Mouse (Mus musculus) CD4-positive helper T cell, adult 2 months (primary cell): Measurements from ENCODE around the gene A630095N17Rik.
"Not testable (repeated sequence)": the region's sequence is repeated elsewhere in the genome, so short reads cannot be mapped to it uniquely, and the experiment has no call there.

Experiments used
- DNase-seq: peaks from one replicate; pipeline ENCODE4 v3.0.0-alpha.2; 2012; ENCODE audit warnings: low read depth, missing footprints, low spot score

The A630095N17Rik gene

GRCm38 (mm10) chr1:75244175-75244826 is 12.4 kb upstream of the A630095N17Rik start:
- DNase-seq = no peak

DNA sequence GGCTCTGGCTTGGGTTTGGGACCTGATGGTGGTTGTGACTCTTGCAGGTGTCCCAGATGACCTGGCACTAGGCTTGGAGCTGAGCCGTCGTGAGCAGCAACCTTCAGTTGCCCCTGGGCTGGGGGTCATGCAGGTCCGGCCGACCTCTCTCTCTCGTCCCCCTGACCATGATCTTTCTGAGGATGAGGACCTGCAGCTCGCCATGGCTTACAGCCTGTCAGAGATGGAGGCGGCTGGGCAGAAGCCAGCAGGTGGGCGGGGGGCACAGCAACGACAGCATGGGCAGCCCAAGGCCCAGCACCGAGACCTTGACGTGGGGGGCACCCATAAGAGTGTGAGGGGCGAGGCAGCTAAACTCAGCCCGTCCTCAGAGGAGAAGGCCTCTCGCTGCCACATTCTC is 11.5 kb upstream of the A630095N17Rik start:
- no peak for DNase-seq

DNA sequence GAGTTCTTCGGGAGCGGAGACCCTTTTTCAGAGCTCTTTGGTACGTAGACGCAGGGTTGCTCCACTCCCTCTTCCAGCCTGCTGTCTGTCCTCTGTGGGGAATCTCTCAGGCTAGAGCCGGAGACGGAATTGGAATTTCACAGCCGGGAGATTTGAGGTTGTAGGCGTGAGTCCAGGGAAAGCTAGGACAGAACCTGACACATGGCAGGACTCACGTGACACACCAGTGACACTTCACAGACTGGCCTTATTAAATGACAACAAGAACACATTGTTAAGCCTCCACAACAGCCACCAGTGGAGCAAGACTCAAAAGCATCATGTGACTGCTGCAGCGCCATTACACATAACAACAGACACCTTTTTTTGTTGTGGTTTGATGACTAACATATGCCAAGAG is 7.7 kb upstream of the A630095N17Rik start:
- no peak for DNase-seq

DNA sequence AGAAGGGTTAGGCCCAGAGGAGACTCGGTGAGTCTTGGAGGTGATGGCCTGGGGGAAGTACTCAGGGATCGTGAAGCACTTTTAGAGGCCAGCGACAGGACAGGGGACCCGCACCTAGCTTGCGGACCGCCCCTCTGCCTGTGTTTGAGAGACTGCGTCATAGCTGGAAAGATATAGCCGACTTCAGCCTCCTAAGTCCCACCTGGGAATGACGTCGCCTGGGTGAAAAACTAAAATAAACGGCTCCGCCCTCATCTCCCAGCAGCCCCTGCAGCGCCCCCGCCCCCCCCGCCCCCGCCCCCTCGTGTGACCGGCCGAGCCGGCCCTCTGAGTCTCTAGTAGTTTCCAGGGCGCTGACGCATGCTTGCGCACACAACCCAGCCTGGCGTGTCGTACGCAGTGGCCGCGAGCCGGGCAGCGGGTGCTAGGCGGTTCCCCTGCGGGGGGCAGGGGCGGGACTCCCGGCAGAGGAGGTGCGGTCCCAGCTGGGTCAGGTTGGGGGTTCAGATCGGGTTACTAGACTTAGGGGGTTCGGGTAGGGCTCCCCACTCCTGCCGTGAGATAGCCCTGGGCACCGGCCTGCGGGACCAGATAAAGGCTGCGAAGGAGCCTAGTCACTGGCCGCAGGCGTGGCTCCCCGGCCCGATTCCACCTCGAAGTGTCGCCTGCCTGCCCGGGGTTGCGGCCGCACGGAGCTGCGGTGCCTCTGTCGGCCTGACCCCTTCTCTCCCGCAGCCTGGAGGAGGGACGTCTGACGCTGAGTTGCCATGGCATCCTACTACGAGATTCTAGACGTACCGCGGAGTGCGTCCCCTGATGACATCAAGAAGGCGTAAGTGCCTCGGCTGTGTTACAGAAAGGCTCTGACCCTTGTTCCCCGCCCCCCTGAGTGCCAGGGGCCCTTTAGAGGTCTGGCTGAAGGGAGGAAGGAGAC is 4.5 kb upstream of the A630095N17Rik start, which contains the start of gene Dnajb2:
Gene Dnajb2 (plus strand): TSS at position 290 of the 934 bp plus-strand sequence.
- DNase-seq = peak; percentile 89

GRCm38 (mm10) chr1:75234606-75235005 is 2.7 kb upstream of the A630095N17Rik start:
- DNase-seq = peak; percentile 83

GRCm38 (mm10) chr1:75232489-75232888 is 587 bp upstream of the A630095N17Rik start:
- not testable (repeated sequence) for DNase-seq

- DNase-seq = no peak
Measured at GRCm38 (mm10) chr1:75231224-75231623, 678 bp downstream of the A630095N17Rik start.

DNA sequence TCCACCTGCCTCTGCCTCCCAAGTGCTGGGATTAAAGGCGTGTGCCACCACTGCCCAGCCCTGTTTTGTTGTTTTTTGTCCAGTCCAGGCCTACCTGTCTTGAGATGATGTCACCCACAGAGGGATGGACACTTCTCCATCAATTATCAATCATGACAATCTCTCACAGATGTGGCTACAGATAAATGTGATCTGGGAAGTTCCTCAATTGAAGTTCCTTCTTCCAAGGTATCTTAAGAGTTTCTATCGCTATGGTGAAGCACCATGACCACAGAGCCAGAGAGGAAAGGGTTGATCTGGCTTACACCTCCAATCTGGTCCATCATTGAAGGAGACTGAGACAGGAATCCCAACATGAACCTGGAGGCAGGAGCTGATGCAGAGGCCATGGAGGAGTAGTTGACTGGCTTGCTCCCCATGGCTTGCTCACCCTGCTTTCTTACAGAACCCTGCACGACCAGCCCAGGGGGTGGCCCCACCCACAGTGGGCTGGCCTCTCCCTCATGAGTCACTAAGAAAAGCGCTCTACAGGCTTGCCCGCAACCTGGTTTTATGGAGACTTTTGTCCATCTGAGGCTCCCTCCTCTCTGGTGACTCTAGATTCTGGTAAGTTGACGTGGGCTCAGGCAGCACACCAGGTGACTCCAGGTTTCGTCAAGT is 1.4 kb downstream of the A630095N17Rik start:
- no peak for DNase-seq

- no peak for DNase-seq
Measured at GRCm38 (mm10) chr1:75229158-75229557, 2.7 kb downstream of the A630095N17Rik start.

DNA sequence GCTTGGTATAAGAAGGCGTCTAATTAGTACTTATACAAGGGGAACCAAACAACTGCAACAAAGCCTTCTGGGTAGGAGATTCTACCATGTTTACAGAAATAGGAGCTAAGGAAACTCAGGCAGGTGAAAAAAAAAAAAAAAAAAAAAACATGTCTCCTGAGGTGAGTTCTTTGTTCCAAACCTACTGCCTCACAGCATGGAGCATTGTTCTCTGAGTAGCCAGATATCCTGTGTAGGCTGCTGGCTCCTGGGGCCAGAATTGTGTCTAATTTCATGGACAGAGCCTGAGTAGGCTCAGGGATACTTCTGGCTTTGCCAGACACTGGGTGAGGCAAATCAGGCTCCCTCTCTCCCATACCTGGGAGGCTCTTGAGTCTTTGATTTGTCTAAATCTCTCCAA is 4.2 kb downstream of the A630095N17Rik start:
- no peak for DNase-seq

- no peak for DNase-seq
Measured at GRCm38 (mm10) chr1:75226138-75226537, 5.8 kb downstream of the A630095N17Rik start.

GRCm38 (mm10) chr1:75225473-75225872 is 6.4 kb downstream of the A630095N17Rik start:
- peak; percentile 44 for DNase-seq

- peak; percentile 27 for DNase-seq
Measured at GRCm38 (mm10) chr1:75223532-75223931, 8.4 kb downstream of the A630095N17Rik start.

GRCm38 (mm10) chr1:75222926-75223325 is 9.0 kb downstream of the A630095N17Rik start:
- DNase-seq = peak; percentile 55

DNA sequence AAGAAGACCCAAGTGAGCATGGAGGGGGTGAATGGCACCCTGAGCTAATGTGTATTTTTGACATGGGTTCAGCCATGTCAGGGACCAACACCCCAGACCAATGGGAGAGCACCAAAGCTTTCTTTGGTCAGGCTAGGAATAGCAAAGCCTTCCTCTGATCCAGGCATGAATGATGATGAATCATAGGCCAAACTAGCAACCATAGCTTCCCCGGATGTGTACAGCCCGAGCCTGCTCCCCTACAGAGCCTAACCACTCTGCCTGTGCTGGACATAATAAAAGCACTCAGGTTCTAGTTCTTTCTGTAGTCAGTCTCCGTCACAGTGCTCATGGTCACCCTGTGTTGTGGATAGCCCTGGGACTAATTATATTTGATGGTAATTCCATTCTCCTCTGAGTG is 10.4 kb downstream of the A630095N17Rik start:
- DNase-seq = no peak

GRCm38 (mm10) chr1:75219531-75219930 is 12.4 kb downstream of the A630095N17Rik start, which contains the start of gene Tuba4a:
Tuba4a (minus strand) TSS chr1:75219865.
- no peak for DNase-seq

- DNase-seq = peak; percentile 97
Measured at GRCm38 (mm10) chr1:75219078-75219477, 12.8 kb downstream of the A630095N17Rik start.

DNA sequence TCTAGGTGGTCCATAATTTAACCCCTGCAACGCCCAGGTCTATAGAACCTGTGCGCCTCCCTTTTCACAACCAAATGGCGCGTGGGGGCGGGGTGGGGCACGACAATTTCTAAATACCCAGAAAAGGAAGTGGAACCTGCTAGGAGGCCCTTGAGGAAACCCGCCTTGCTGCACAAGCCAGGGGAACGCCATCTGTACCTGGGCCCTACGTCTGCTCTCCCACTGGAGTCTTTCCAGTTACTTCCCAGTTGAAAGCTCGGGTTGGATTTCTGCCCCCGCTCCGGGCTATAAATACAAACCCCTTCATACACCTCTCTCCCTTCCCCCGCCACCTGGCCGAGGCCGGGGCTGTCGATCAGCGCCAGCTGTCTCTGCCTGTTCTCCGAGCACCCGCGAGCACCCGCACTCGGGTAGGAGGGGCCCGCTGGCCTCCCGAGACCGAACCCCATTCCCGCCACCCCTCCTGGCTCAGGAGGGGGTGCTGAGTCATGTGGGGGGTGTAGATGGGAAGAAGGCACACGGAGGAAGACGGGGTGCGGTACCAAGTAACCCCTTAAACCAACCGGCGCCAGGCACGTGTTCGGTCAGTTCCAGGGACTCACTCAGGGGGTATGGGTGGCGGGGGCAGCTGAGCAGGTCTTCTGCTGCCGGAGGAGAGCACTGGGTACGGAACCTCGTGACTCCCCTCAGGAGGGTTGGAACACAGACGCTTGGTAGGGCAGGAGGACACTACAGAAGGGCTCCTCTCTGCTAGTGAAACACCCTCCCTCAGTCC is 13.5 kb downstream of the A630095N17Rik start:
- peak; percentile 73 for DNase-seq

- no peak for DNase-seq
Measured at GRCm38 (mm10) chr1:75217893-75218226, 14.0 kb downstream of the A630095N17Rik start.

GRCm38 (mm10) chr1:75216797-75217585 is 14.9 kb downstream of the A630095N17Rik start:
- peak; percentile 41 for DNase-seq
